Mouse (Mus musculus) frontal cortex, adult (tissue): ENCODE measurements around the gene Alkbh7.

Experiments
- ATAC-seq: cut with Nextera tagmentation; 2 replicates; pipeline ENCODE4 v1.9.2; 2017; ENCODE audit warnings: mild to moderate bottlenecking, moderate library complexity, mixed read lengths; ENCODE audit not compliant: low TSS enrichment

Gene Alkbh7

DNA sequence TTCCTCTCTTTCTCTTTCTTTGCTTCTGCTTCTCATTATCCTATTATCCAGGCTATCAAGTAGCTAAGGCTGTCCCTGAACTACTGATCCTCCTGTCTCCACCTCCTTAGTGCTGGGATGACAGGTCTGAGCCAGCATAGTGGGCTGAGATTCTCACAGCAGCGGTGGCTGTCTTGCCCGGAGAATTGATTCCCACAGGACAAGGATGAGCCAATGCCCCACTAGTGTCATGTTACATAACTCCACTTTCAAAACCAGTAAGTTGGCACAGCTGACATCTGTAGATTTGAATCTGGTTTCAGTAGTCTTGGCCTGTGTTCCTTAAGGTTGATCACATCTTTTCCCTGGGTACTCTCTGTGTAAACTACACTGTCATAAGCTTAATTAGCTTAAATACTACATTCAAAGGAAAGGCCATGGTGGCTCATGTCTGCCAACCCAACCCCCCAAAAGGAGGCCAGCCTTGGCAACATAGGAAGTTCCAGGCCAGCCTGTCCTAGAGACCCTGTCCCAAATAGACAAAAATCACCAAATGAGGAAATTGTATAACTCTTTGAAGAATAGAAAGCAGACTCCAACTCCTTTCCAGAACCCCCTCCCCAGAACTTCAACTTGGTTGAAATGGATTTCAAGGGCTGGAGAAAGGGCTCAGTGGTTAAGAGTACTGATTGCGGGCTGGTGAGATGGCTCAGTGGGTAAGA, 10.9 kb upstream of the Alkbh7 start:
- ATAC-seq: no peak

DNA sequence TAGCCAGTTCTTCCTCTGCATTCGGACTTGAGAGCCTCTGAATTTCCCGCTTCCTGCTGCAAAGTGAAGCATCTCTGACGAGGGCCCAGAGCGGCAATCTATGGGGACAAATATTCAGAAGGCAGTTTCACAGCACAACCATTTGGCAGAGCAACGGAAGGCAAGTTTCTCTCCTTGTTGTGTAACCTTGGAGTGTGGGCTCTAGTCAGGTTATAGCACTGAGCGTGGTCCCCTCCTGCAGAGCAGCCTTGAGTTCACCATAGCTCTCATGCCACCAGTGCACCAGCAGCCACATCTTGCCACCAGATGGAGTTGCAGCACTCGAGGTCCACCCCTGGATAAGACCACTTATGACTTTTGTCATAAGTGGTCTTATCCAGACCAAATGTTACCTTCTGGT, 8.7 kb upstream of the Alkbh7 start:
- ATAC-seq: no peak

DNA sequence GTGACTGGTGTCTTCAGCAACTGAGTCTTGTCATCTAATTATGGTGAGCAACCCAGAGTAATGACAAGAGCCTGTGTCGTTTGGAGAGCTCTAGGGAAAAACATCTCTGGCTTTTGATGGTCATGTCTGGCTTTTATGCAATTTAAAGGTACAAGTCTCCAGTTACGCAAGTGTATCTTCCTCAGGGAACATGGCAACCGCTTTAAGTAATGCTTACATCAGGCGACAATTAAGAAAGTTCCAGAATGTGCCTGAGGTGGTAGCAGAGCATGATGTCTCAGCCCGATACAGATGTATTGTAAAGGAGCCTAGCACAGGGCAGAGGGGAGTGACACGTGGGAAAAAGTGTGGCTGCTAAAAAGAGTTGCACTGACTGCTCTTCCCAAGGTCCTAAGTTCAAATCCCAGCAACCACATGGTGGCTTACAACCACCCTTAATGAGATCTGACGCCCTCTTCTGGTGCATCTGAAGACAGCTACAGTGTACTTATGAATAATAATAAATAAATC, 8.2 kb upstream of the Alkbh7 start:
- no peak for ATAC-seq

DNA sequence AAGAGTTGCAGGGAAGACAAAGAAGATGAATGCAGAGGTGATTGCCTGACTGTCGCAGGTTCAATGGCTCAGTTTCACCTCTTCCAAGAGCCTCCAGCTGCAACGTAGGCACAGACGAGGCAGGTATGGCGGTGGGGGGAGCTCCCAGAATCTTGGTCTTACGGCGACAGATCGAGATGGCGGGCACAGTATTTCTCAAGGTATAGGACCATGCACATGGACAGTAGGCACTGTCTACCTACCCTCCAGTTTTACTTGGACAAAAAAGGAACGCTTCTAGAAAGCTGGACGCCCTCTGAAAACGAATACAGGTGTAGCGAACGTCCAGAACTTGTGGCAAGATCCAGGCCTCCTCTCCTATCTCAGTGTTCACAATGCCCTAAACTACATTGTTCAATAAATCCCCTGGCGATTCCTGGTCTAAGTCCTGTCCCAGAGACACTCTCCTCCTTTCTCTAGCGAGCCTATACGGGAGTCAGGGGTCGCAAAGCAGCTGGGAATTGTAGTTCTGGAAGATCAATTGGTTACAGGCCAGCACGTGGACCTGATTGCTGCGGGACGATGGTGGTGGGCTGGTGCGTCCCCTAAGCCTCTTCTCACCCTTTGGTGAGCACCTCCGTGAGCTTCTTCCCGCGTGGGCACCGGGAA, 7.5 kb upstream of the Alkbh7 start:
- peak; percentile 90 for ATAC-seq

DNA sequence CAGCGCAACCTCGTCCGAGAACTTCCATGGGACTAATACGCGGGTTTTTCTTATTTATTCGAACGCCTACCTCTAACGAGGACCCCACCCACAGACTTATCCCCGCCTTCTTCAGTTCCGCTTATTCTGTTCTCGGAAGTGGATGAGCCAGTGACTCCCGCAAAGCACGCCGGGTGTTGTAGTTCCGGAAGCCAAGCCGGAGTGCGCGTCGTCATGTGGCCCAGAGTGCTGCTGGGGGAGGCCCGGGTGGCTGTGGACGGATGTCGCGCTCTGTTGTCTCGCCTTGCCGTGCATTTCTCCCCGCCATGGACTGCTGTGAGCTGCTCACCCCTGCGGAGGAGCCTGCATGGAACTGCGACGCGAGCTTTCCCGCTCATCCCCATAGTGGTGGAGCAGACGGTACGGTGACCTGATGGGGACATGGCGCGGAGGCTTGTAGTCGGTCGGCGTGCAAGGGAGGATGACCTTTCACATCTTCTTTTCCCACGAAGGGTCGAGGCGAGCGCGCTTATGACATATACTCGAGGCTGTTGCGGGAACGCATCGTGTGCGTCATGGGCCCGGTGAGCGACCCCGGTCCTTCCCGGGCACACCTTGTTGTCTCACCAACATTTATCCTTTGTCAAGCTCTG, 6.9 kb upstream of the Alkbh7 start, which contains the start of gene Clpp:
Gene Clpp, plus strand, starts transcription at position 191 of the 632 bp plus-strand sequence.
- peak; percentile 96 for ATAC-seq

DNA sequence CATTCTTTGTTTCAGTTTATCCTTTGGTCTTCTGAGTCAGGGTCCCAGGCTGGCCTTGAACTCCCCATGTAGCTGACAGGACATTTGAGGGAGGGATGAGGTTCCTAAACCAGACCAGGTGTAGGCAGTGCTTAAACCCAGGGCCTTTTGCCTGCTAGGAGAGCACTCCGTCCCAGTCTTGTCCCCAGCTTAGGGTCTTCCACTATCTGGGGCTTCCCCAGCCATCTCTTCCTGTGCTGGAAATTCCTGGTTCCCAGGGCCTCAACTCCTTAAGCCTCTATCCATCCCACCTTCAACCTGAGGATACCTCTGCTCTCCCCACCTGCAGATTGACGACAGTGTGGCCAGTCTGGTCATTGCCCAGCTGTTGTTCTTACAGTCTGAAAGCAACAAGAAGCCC, 6.2 kb upstream of the Alkbh7 start:
- ATAC-seq: no peak

DNA sequence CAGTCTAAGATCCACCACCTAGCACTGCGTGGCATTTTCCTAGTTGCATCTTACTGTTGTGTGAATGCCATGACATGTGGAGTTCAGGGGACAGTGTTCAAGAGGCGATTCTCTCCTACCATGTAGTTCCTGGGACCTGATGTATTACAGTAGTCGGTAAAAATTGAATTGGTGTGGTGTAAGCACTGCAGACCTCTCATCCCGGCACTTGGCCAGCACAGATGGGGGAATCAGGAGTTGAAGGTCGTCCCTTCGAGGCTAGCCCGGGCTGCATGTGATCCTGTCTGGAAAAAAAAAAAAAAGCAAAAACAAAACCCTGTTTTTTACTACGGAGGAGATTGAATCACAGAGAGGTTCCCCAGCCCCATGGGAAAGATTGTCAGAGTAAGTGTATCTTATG, 2.1 kb upstream of the Alkbh7 start:
- no peak for ATAC-seq

DNA sequence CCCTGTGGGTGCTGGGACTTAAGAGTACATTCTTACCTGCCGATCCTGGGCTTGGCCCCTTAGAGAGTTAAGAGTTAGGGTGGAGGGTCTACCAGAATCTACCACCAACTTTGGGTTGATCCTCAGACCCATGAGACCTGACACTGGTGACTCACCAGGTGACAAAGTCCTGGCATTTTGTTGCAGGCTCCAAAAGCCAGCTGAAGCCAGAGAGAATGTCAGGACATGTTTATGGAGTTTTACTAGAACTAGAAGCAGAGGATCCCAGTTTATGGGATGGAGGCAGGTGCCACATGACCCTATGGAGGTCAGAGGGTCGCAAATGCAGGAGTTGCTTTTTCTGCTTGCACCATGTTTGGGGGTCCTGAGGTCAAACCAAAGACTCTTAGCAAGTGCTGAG, 633 bp upstream of the Alkbh7 start:
- no peak for ATAC-seq

DNA sequence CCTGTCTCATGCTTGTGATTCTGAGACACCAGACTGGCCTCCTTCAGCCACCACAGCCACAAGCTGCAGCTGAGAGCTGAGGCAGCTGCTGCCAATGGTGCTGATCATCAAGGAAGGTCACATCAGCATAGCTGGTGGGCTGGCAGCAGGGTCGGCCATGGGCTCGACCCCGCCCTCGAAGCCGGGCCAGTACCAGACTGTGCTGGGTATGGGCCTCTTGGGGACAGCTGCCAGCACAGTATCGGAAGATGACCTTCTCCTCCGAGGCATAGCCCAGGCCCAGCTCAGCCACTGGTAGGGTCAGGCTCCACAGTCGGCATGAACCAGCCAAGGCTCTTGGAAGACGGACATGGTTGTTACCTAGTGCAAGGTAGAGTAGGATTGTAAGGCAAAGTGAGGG, 2.3 kb downstream of the Alkbh7 start:
- ATAC-seq: no peak

DNA sequence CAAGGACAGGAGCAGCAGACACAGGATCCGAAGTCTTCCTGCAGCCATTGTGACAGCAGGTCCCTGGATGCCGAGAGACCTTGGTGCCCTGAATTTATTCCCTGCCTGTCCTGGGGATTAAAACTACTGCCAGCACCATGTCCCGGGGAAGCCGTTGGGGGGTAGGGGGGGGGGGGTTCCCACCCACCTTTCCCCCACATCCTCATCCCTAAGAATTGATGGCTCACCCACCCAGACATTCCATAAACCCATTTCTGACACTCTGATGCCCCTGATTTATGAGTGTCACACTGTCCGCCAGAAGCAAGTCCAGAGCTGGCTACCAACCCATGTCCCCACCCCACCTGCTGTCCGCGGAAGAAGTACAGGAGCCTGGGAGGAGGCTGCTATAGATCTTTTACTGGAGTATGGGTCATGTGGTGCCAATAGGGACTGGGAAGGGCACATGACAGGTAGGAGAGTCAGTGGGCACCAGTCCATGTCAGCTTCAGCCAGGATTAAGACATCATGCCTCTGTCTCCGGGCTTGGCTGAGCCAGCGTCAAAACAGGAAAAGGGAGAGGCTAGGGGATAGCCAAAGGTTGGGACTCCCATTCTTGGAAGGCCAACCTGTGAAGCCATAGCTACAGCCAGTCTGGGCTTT, 3.0 kb downstream of the Alkbh7 start, which contains the start of gene Pspn:
Gene Pspn, minus strand, starts transcription at position 51 of the 642 bp plus-strand sequence.
- no peak for ATAC-seq

DNA sequence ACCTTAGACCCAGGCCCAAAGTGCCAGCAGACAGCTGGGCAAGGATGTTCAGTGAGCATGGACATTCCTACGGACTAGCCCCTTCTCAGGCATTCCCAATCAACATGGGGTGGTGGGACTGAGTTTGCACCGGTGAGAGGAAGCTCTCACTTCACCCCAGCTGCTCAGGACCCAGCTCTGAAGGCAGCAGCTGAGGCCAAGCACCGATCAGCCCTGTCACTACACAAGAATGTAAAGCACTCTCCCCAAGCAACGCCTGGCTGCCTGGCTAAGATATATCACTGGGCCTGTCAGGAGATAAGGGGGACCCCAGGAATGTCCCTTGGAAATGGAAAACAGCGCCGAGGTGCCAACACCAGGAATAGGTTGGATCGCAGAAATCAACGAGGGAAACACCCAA, 4.1 kb downstream of the Alkbh7 start:
- no peak for ATAC-seq

DNA sequence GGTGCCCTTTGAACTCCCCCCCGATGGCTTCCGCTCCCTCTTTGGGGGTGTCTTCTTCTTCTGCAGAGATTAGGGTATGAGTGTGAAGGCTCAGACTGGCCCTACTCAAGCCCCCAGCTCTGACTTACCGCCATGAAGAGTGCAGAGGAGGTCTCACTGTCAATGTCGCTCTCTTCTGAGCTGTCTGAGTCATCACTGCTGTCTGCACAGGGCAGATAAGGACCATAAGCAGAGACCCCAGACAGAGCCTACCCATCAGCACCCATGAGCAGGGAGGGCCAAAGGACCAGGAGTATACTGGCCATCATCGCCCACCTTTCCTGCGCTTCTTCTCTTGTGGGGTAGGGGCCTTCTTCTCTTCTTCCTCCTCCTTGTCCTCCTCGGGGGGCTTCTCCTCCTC, 6.9 kb downstream of the Alkbh7 start:
- ATAC-seq: no peak

DNA sequence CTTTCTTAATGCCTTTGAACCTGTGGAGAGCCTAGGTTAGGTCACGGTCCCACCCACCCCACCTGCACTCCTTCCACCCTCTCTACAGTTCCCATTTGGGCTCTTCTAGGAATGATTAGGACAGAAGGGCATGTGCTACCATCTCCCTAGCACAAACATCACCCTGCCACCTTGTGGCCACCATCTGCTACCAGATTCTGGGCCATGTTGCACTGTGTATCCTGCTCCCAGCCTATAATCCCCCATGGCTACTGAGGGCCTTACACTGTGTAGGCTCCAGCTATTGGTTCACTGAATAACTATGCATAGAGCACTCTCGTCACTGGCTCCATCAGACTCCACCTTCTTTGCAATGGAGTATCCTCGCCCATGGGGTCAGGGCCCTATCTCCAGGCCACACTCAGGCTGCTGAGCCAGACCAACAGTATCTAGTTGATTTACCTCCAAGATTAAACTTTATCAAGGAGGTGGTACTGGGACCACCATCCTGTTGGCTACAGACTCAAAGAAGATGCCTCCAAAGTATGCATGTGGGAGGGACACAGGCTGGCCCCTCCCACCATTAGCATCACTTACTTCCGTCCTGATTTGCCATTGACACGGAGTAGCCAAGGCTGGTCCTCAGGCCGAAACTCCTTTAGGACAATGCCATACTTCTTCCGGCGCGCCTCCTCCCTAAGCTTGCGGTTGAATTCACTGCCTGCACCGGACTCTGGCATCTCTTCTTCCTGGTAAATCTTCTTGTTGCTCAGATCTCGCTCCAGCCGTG, 10.2 kb downstream of the Alkbh7 start:
- ATAC-seq: no peak

DNA sequence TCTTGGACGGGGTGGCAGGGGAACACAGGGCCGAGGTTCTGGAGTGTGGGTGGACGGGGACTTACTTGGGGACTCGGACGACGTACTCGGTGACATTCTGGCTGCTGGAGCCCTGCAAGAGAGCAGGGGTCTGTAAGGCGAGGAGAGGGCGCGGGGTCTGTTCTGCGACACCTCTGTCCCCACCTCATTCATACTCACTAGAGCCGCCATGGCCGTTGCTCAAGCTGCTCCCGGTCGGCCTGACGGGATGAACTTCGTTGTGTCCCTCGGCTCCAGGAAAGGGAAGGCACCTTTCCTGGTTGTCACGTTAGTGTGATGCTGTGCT, 13.7 kb downstream of the Alkbh7 start:
- peak; percentile 24; the same call in 1 of the 2 replicates for ATAC-seq

DNA sequence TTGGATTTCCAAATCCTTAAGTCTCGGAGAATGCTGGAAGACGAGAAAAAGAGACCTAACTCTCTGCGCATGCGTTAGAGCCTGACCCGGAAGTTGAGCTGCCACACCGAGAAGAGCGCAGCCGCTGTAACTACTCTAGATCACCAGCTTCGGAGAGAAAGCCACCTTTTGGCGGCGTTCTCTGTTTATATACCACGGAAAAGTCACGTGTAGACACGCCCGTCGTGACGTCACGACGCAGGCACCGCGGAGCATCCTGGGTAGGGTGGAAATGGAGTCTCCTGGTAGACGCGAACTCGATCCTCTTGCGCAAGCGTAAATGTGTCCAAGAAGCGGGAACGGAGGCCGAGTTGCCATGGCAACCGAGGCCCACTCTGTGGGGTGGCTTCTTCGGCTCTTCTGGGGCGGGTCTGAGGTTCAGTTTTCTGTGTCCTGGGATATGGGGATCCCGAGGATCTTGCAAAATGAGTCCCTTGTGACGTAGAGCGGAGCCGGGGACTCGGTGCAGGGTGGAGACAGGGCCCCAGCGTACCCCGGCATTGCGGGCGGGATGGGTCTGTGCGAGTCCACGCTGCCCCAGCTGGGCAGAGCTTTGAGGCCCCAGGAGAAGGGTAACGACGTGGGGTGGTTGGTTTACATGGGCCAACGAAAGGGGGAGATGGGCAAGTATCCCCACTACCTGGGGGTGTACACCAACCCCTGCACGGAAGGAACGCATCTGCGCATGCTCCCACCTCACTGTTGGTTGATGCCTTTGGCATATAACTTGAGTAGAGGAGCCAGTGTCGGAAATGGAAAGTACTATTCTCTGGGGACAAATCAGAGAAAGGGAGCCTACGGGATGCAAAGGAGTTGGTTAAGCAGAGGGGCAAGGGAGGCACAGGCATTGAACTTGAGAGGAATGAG, 14.3 kb downstream of the Alkbh7 start, which contains the start of the genes Gtf2f1 and Gm17949:
Gene Gtf2f1, minus strand, starts transcription at position 53 of the 906 bp plus-strand sequence.
Gene Gm17949, plus strand, starts transcription at position 234 of the 906 bp plus-strand sequence.
- peak; percentile 90 for ATAC-seq

DNA sequence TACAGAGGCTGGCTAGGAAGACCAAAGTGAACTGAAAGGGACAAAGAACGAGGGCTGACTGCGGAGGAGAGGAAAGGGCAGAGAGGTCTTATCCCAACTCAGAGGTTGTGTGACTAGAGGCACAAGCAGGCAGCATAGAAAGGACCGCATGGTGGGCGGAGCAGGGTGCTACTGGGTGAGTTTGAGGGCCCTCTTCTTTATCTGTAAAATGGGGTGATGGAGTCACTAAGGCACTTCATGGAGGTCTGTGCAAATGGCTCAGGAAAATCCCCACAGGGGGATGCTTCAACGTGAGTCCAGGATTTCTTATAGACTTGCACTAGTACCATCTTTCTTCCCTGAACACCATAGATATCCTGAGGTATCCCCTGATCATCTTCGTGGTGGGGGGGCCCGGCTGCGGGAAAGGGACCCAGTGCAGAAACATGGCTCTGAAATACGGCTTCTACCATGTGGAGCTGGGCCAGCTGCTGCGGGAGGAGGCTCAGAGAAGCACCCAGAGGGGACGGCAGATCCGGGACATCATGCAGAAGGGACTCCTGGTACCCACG, 15.2 kb downstream of the Alkbh7 start:
- no peak for ATAC-seq

DNA sequence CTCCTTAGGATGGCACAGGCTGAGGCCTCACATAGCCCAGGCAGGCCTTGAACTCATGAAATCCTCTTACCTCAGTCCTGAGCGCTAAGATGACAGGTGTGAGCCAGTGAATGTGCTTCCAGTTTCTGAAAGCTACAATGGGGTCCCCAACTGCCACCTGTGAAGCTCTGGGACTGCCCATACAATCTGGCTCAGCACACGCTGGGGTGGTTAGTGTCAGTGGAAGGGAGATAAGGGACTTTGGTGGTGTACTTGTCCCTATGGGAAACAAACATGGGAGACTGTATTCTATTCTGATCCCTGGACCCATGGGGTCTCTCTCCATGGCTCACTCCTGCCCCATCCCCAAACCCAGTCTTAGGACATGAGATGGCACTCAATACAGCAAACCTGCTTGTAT, 22.6 kb downstream of the Alkbh7 start:
- ATAC-seq: no peak

DNA sequence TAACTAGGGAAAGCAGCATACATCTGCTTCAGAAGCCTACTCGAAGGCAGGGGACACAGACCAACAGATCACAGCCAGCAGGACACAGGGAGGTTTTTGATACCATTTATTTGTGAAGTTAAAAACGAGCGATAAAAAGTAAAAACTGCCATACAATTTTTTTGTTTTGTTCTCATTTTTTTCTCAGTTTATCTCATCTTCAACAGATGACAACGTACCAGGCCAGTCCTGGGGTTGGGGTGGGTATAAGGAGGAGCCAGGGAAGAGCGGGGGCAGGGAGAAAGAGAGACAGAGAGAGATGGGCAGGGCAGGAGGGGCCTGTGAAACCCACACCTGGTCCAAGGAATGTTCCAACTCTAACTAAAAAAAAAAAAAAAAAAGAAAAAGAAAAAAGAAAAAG, 23.8 kb downstream of the Alkbh7 start:
- ATAC-seq: no peak

DNA sequence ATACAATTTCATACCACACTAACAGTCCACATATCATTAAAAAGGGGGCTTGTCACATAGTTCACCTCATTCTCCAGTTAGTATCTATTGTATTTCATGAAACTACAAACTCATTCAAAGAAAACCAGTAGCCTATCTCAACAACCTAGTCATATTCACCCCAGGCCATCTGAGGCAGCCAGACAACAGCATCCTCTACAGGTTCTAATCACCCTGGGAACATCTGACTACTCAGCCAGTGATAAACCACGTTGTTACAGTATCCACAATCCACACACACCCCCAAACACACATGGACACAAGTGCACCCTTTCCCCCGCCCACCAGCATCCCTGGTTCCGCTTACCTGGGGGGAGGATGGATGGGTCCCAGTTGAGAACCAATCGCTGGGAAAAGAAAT, 30.3 kb downstream of the Alkbh7 start:
- ATAC-seq: no peak

DNA sequence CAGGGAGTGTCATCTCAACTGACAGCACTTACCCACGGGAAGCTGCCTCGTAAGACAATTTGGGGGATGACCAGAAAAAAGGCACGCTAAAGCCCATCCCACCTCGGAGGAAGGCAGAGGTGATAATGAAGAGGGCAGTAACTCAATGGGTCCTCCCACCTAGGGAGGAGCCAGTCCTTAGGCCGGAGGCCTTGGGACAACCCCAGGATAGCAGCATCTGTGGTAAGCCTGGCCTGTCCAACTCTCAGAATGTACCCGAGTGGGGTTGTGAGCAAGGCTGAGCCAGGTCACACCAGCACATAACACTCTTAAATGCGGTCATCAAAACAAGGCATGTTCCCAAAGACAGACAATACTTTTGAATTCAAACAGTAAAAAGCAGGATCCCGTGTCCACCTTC, 32.6 kb downstream of the Alkbh7 start:
- ATAC-seq: no peak
